In the genomic region with DNA sequence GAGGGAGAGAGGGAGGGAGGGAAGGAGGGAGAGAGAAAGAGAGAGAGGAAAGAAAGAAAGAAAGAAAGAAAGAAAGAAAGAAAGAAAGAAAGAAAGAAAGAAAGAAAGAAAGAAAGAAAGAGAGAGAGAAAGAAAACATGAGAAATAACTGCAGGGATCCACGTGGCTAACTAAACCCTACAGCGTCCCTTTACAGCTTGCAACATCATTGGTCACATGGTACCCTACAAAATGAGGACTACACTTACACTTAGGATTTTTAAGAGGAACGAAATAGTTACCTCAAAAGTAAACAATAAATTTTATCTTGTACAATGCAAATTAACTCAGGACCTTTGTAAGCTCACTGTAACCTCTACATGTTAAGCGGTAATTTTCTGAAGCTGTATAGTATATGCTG, we compare ENCODE assay signal across 34 mouse cellular contexts. TPM values are rescaled to one million over a fixed set of nuclear protein-coding genes. Genes with fewer than 3 reads are reported as not detected.
"Had no signal": no experiment of that assay in that cellular context is flagged by ENCODE, and none has a peak within 500 bp of the region (broad histone marks: within the 10 kb centered on the region; RNA-seq: fewer than 3 reads in every experiment).

No protein-coding gene starts in this region.

- H3K27ac ChIP-seq: heart, embryonic 10.5 days; heart, embryonic 13.5 days; heart, embryonic 15.5 days; hindbrain, embryonic 10.5 days; hindbrain, embryonic 12.5 days; hindbrain, embryonic 15.5 days; hindbrain, postnatal 0 days; intestine, embryonic 15.5 days; kidney, embryonic 15.5 days; kidney, postnatal 0 days; layer of hippocampus, adult 2 months; left cerebral cortex, adult 2 months had no signal

- H3K36me3 ChIP-seq: heart, embryonic 10.5 days; heart, embryonic 12.5 days; heart, embryonic 13.5 days; heart, embryonic 15.5 days; hindbrain, embryonic 10.5 days; hindbrain, embryonic 12.5 days; hindbrain, embryonic 15.5 days; intestine, embryonic 15.5 days; kidney, embryonic 15.5 days had no signal

- H3K4me2 ChIP-seq: heart, embryonic 11.5 days; heart, embryonic 12.5 days; heart, embryonic 13.5 days; heart, embryonic 15.5 days; hindbrain, embryonic 12.5 days; hindbrain, embryonic 15.5 days; intestine, embryonic 15.5 days; kidney, embryonic 15.5 days had no signal

- H3K27me3 ChIP-seq: heart, embryonic 12.5 days; heart, embryonic 13.5 days; heart, embryonic 15.5 days; hindbrain, embryonic 12.5 days; hindbrain, embryonic 15.5 days; intestine, embryonic 15.5 days; kidney, embryonic 15.5 days had no signal

- H3K9ac ChIP-seq: heart, embryonic 12.5 days; heart, embryonic 13.5 days; heart, embryonic 15.5 days; hindbrain, embryonic 12.5 days; hindbrain, embryonic 15.5 days; intestine, embryonic 15.5 days; kidney, embryonic 15.5 days had no signal

- H3K4me3 ChIP-seq: heart, embryonic 10.5 days; heart, embryonic 12.5 days; heart, embryonic 13.5 days; heart, embryonic 15.5 days; hindbrain, embryonic 10.5 days; hindbrain, embryonic 12.5 days; hindbrain, embryonic 15.5 days; intestine, embryonic 15.5 days; kidney, embryonic 15.5 days; layer of hippocampus, adult 2 months; left cerebral cortex, adult 2 months had no signal

- ATAC-seq: hindbrain, embryonic 16.5 days; hindbrain, postnatal 0 days; inflammation-experienced regulatory T-cells, adult 6 months; intestine, embryonic 15.5 days; intestine, embryonic 16.5 days; intestine, postnatal 0 days had no signal

- H3K9me3 ChIP-seq: heart, embryonic 10.5 days; heart, embryonic 12.5 days; heart, embryonic 13.5 days; heart, embryonic 15.5 days; hindbrain, embryonic 10.5 days; hindbrain, embryonic 12.5 days; hindbrain, embryonic 15.5 days; intestine, embryonic 15.5 days; kidney, embryonic 15.5 days had no signal

- DNase-seq: heart, postnatal 10 days; heart, postnatal 14 days; heart, postnatal 36 days; heart, postnatal 4 days; kidney, adult 11 months; kidney, adult 18-20 months; kidney, adult 2 months; kidney, adult 8-10 months; kidney, adult 9 months; kidney, postnatal 10 days; kidney, postnatal 14 days; kidney, postnatal 25 days; kidney, postnatal 36 days; kidney, postnatal 4 days; layer of hippocampus, adult 9-11 months had no signal

- H3K4me1 ChIP-seq: heart, embryonic 15.5 days; hindbrain, embryonic 10.5 days; hindbrain, embryonic 12.5 days; hindbrain, embryonic 15.5 days; intestine, embryonic 15.5 days; kidney, embryonic 15.5 days had no signal

RNA-seq across cellular contexts. Expression of a gene that starts 15.8 kb away (rescaled TPM):
- total RNA-seq: hematopoietic stem cell, adult 5-6 weeks had no signal
- polyA plus RNA-seq: inflammation-experienced regulatory T-cells, adult 6 months; intestine, postnatal 0 days had no signal
